Mouse (Mus musculus): ENCODE measurements around the gene Fbxw8. TPM values are rescaled to one million over a fixed set of nuclear protein-coding genes. Genes with fewer than 3 reads are reported as not detected.
A peak's percentile ranks its signal among the peaks of the same experiment; 100 is the strongest.

Fbxw8 gene
- polyA plus RNA-seq, 1 experiment from 2014 or later = 18.4 TPM

GRCm38 (mm10) chr5:118057508-118058111 lies 97.7 kb downstream of the Fbxw8 start:
- Histone ChIP-seq H3K36me3 (ENCODE audit: control insufficient read depth, insufficient read depth, low read length) (no peaks in the 10 kb centered on the region), H3K27ac (ENCODE audit: low read length) (no peak overlapping the region), H3K9ac (ENCODE audit: low read depth, low read length) (no peak overlapping the region), H3K4me2 (ENCODE audit: low read length) (no peak overlapping the region), H3K27me3 (ENCODE audit: control insufficient read depth, insufficient read depth, low read depth, low read length) (no peaks in the 10 kb centered on the region), H3K9me3 (replicated peaks; ENCODE audit: control insufficient read depth, low read length, poor library complexity, severe bottlenecking) (no peaks in the 10 kb centered on the region), H3K4me1 (ENCODE audit: control insufficient read depth, insufficient read depth, low read length) (no peaks in the 10 kb centered on the region; the same call in 1 of the 2 replicates), H3K4me3 (ENCODE audit: low read depth, low read length) (no peak overlapping the region)
- 0 out of 2 replicates have a peak, but pooled peaks have one; percentile 22 for ATAC-seq
- WGBS = 44% methylated on average over 8 of the region's 8 CpGs

GRCm38 (mm10) chr5:118053205-118053604 lies 102.1 kb downstream of the Fbxw8 start:
- H3K27me3 ChIP-seq (ENCODE audit: control insufficient read depth, insufficient read depth, low read depth, low read length) = no peaks in the 10 kb centered on the region
- H3K36me3 ChIP-seq (ENCODE audit: control insufficient read depth, insufficient read depth, low read length) = no peaks in the 10 kb centered on the region
- no peak overlapping the region for H3K9ac ChIP-seq (ENCODE audit: low read depth, low read length)
- no peaks in the 10 kb centered on the region for H3K9me3 ChIP-seq (replicated peaks; ENCODE audit: control insufficient read depth, low read length, poor library complexity, severe bottlenecking)
- H3K4me1 ChIP-seq (ENCODE audit: control insufficient read depth, insufficient read depth, low read length) = no peaks in the 10 kb centered on the region; the same call in 1 of the 2 replicates
- H3K27ac ChIP-seq (ENCODE audit: low read length) = no peak overlapping the region
- no peak overlapping the region for H3K4me2 ChIP-seq (ENCODE audit: low read length)
- 100% methylated on average over 2 of the region's 2 CpGs for WGBS
- ATAC-seq = no peak
- no peak overlapping the region for H3K4me3 ChIP-seq (ENCODE audit: low read depth, low read length)

- no peak for ATAC-seq
- Histone ChIP-seq H3K4me1 (ENCODE audit: control insufficient read depth, insufficient read depth, low read length) (no peaks in the 10 kb centered on the region; the same call in 1 of the 2 replicates), H3K9ac (ENCODE audit: low read depth, low read length) (no peak overlapping the region), H3K36me3 (ENCODE audit: control insufficient read depth, insufficient read depth, low read length) (no peaks in the 10 kb centered on the region), H3K27me3 (ENCODE audit: control insufficient read depth, insufficient read depth, low read depth, low read length) (no peaks in the 10 kb centered on the region), H3K4me3 (ENCODE audit: low read depth, low read length) (no peak overlapping the region), H3K4me2 (ENCODE audit: low read length) (no peak overlapping the region), H3K27ac (ENCODE audit: low read length) (no peak overlapping the region), H3K9me3 (replicated peaks; ENCODE audit: control insufficient read depth, low read length, poor library complexity, severe bottlenecking) (no peaks in the 10 kb centered on the region)
- 86% methylated on average over 8 of the region's 8 CpGs for WGBS
Measured at GRCm38 (mm10) chr5:118051981-118052662, 103.1 kb downstream of the Fbxw8 start.

GRCm38 (mm10) chr5:118050743-118051142 lies 104.5 kb downstream of the Fbxw8 start:
- no peak for ATAC-seq
- H3K27ac ChIP-seq (ENCODE audit: low read length) = no peak overlapping the region
- no peaks in the 10 kb centered on the region for H3K9me3 ChIP-seq (replicated peaks; ENCODE audit: control insufficient read depth, low read length, poor library complexity, severe bottlenecking)
- WGBS = 81% methylated on average over 4 of the region's 4 CpGs
- no peaks in the 10 kb centered on the region for H3K36me3 ChIP-seq (ENCODE audit: control insufficient read depth, insufficient read depth, low read length)
- H3K4me1 ChIP-seq (ENCODE audit: control insufficient read depth, insufficient read depth, low read length) = no peaks in the 10 kb centered on the region
- H3K27me3 ChIP-seq (ENCODE audit: control insufficient read depth, insufficient read depth, low read depth, low read length) = no peaks in the 10 kb centered on the region
- no peak overlapping the region for H3K4me2 ChIP-seq (ENCODE audit: low read length)
- no peak overlapping the region for H3K4me3 ChIP-seq (ENCODE audit: low read depth, low read length)
- no peak overlapping the region for H3K9ac ChIP-seq (ENCODE audit: low read depth, low read length)

- no peak for ATAC-seq
- no peak overlapping the region for H3K4me3 ChIP-seq (ENCODE audit: low read depth, low read length)
- H3K4me2 ChIP-seq (ENCODE audit: low read length) = no peak overlapping the region
- no peaks in the 10 kb centered on the region for H3K27me3 ChIP-seq (ENCODE audit: control insufficient read depth, insufficient read depth, low read depth, low read length)
- 84% methylated on average over 5 of the region's 5 CpGs for WGBS
- no peaks in the 10 kb centered on the region for H3K9me3 ChIP-seq (replicated peaks; ENCODE audit: control insufficient read depth, low read length, poor library complexity, severe bottlenecking)
- no peaks in the 10 kb centered on the region for H3K36me3 ChIP-seq (ENCODE audit: control insufficient read depth, insufficient read depth, low read length)
- H3K9ac ChIP-seq (ENCODE audit: low read depth, low read length) = no peak overlapping the region
- no peak overlapping the region for H3K27ac ChIP-seq (ENCODE audit: low read length)
- no peaks in the 10 kb centered on the region for H3K4me1 ChIP-seq (ENCODE audit: control insufficient read depth, insufficient read depth, low read length)
Measured at GRCm38 (mm10) chr5:118048928-118049327, 106.3 kb downstream of the Fbxw8 start.

GRCm38 (mm10) chr5:118048412-118048811 lies 106.9 kb downstream of the Fbxw8 start:
- H3K36me3 ChIP-seq (ENCODE audit: control insufficient read depth, insufficient read depth, low read length) = no peaks in the 10 kb centered on the region
- no peaks in the 10 kb centered on the region for H3K4me1 ChIP-seq (ENCODE audit: control insufficient read depth, insufficient read depth, low read length)
- no peaks in the 10 kb centered on the region for H3K27me3 ChIP-seq (ENCODE audit: control insufficient read depth, insufficient read depth, low read depth, low read length)
- H3K4me3 ChIP-seq (ENCODE audit: low read depth, low read length) = no peak overlapping the region
- no peaks in the 10 kb centered on the region for H3K9me3 ChIP-seq (replicated peaks; ENCODE audit: control insufficient read depth, low read length, poor library complexity, severe bottlenecking)
- no peak overlapping the region for H3K4me2 ChIP-seq (ENCODE audit: low read length)
- no peak overlapping the region for H3K27ac ChIP-seq (ENCODE audit: low read length)
- ATAC-seq = no peak
- WGBS = 92% methylated on average over 4 of the region's 4 CpGs
- no peak overlapping the region for H3K9ac ChIP-seq (ENCODE audit: low read depth, low read length)

GRCm38 (mm10) chr5:118047091-118047757 lies 108.0 kb downstream of the Fbxw8 start:
- no peak for ATAC-seq
- Histone ChIP-seq H3K4me3 (ENCODE audit: low read depth, low read length) (no peak overlapping the region), H3K9ac (ENCODE audit: low read depth, low read length) (no peak overlapping the region), H3K9me3 (replicated peaks; ENCODE audit: control insufficient read depth, low read length, poor library complexity, severe bottlenecking) (no peaks in the 10 kb centered on the region), H3K27ac (ENCODE audit: low read length) (no peak overlapping the region), H3K27me3 (ENCODE audit: control insufficient read depth, insufficient read depth, low read depth, low read length) (no peaks in the 10 kb centered on the region), H3K4me2 (ENCODE audit: low read length) (no peak overlapping the region), H3K36me3 (ENCODE audit: control insufficient read depth, insufficient read depth, low read length) (no peaks in the 10 kb centered on the region), H3K4me1 (ENCODE audit: control insufficient read depth, insufficient read depth, low read length) (no peaks in the 10 kb centered on the region)
- 86% methylated on average over 14 of the region's 14 CpGs for WGBS

GRCm38 (mm10) chr5:118045385-118045784 lies 109.9 kb downstream of the Fbxw8 start:
- no peaks in the 10 kb centered on the region for H3K27me3 ChIP-seq (ENCODE audit: control insufficient read depth, insufficient read depth, low read depth, low read length)
- WGBS = 90% methylated on average over 9 of the region's 9 CpGs
- H3K27ac ChIP-seq (ENCODE audit: low read length) = no peak overlapping the region
- no peaks in the 10 kb centered on the region for H3K9me3 ChIP-seq (replicated peaks; ENCODE audit: control insufficient read depth, low read length, poor library complexity, severe bottlenecking)
- H3K4me2 ChIP-seq (ENCODE audit: low read length) = no peak overlapping the region
- H3K36me3 ChIP-seq (ENCODE audit: control insufficient read depth, insufficient read depth, low read length) = no peaks in the 10 kb centered on the region
- H3K9ac ChIP-seq (ENCODE audit: low read depth, low read length) = no peak overlapping the region
- ATAC-seq = no peak
- H3K4me1 ChIP-seq (ENCODE audit: control insufficient read depth, insufficient read depth, low read length) = no peaks in the 10 kb centered on the region
- H3K4me3 ChIP-seq (ENCODE audit: low read depth, low read length) = no peak overlapping the region

- H3K9ac ChIP-seq (ENCODE audit: low read depth, low read length) = no peak overlapping the region
- no peak for ATAC-seq
- no peak overlapping the region for H3K4me3 ChIP-seq (ENCODE audit: low read depth, low read length)
- H3K4me1 ChIP-seq (ENCODE audit: control insufficient read depth, insufficient read depth, low read length) = no peaks in the 10 kb centered on the region
- no peak overlapping the region for H3K27ac ChIP-seq (ENCODE audit: low read length)
- no peaks in the 10 kb centered on the region for H3K36me3 ChIP-seq (ENCODE audit: control insufficient read depth, insufficient read depth, low read length)
- no peaks in the 10 kb centered on the region for H3K9me3 ChIP-seq (replicated peaks; ENCODE audit: control insufficient read depth, low read length, poor library complexity, severe bottlenecking)
- H3K27me3 ChIP-seq (ENCODE audit: control insufficient read depth, insufficient read depth, low read depth, low read length) = no peaks in the 10 kb centered on the region
- 79% methylated on average over 6 of the region's 6 CpGs for WGBS
- H3K4me2 ChIP-seq (ENCODE audit: low read length) = no peak overlapping the region
Measured at GRCm38 (mm10) chr5:118044907-118045306, 110.4 kb downstream of the Fbxw8 start.

Measured in midbrain, embryonic 16.5 days (tissue).